Mouse (Mus musculus): ENCODE results near the gene Thsd7b. TPM values are rescaled to one million over a fixed set of nuclear protein-coding genes. Genes with fewer than 3 reads are reported as not detected.
A peak's percentile ranks its signal among the peaks of the same experiment; 100 is the strongest.
"Not testable (repeated sequence)": the region's sequence is repeated elsewhere in the genome, so short reads cannot be mapped to it uniquely, and the experiment has no call there.

Thsd7b gene
- total RNA-seq, 2 experiments from 2014 or later: 10.3 to 12.2 TPM

- DNase-seq (ENCODE audit: low spot score in 2 of 2): no peak
- intact Hi-C loops (cut with DNase I): no loop called here
Observed at GRCm38 (mm10) chr1:129779506-129779905, 506.4 kb downstream of the Thsd7b start.

GRCm38 (mm10) chr1:129780589-129780988 lies 507.5 kb downstream of the Thsd7b start:
- intact Hi-C loops (cut with DNase I): no loop called here
- no peak for DNase-seq (ENCODE audit: low spot score in 2 of 2)

- no peak for DNase-seq (ENCODE audit: low spot score in 2 of 2)
- intact Hi-C loops (cut with DNase I): no loop called here
Observed at GRCm38 (mm10) chr1:129798519-129798918, 525.4 kb downstream of the Thsd7b start.

- intact Hi-C loops (cut with DNase I): no loop called here
Observed at GRCm38 (mm10) chr1:129826927-129827326, 553.8 kb downstream of the Thsd7b start.

GRCm38 (mm10) chr1:129837324-129837723 lies 564.2 kb downstream of the Thsd7b start:
- intact Hi-C loops (cut with DNase I): no loop called here

More at GRCm38 (mm10) chr1:129826927-129827326, 553.8 kb downstream of the Thsd7b start:
- no peak for DNase-seq (ENCODE audit: low spot score in 2 of 2)

GRCm38 (mm10) chr1:129837776-129838175 lies 564.7 kb downstream of the Thsd7b start:
- DNase-seq (ENCODE audit: low spot score in 2 of 2): no peak
- intact Hi-C loops (cut with DNase I): no loop called here

More at GRCm38 (mm10) chr1:129837324-129837723, 564.2 kb downstream of the Thsd7b start:
- no peak for DNase-seq (ENCODE audit: low spot score in 2 of 2)

- DNase-seq (ENCODE audit: low spot score in 2 of 2): no peak
- intact Hi-C loops (cut with DNase I): no loop called here
Observed at GRCm38 (mm10) chr1:129838486-129838885, 565.4 kb downstream of the Thsd7b start.

GRCm38 (mm10) chr1:129843416-129843815 lies 570.3 kb downstream of the Thsd7b start:
- intact Hi-C loops (cut with DNase I): no loop called here
- DNase-seq (ENCODE audit: low spot score in 2 of 2): no peak

GRCm38 (mm10) chr1:129850007-129850564 lies 577.0 kb downstream of the Thsd7b start:
- intact Hi-C loops (cut with DNase I): no loop called here
- DNase-seq (ENCODE audit: low spot score in 2 of 2): no peak

GRCm38 (mm10) chr1:129867714-129868113 lies 594.6 kb downstream of the Thsd7b start:
- intact Hi-C loops (cut with DNase I): no loop called here
- DNase-seq (ENCODE audit: low spot score in 2 of 2): no peak

- DNase-seq (ENCODE audit: low spot score in 2 of 2): no peak
- intact Hi-C loops (cut with DNase I): no loop called here
Observed at GRCm38 (mm10) chr1:129874355-129874754, 601.3 kb downstream of the Thsd7b start.

- no peak for DNase-seq (ENCODE audit: low spot score in 2 of 2)
- intact Hi-C loops (cut with DNase I): no loop called here
Observed at GRCm38 (mm10) chr1:129887861-129888260, 614.8 kb downstream of the Thsd7b start.

GRCm38 (mm10) chr1:129898121-129898520 lies 625.0 kb downstream of the Thsd7b start:
- intact Hi-C loops (cut with DNase I): no loop called here
- no peak for DNase-seq (ENCODE audit: low spot score in 2 of 2)

GRCm38 (mm10) chr1:129915484-129915883 lies 642.4 kb downstream of the Thsd7b start:
- no peak for DNase-seq (ENCODE audit: low spot score in 2 of 2)
- intact Hi-C loops (cut with DNase I): no loop called here

GRCm38 (mm10) chr1:129917568-129917967 lies 644.5 kb downstream of the Thsd7b start:
- no peak for DNase-seq (ENCODE audit: low spot score in 2 of 2)
- intact Hi-C loops (cut with DNase I): no loop called here

- no peak for DNase-seq (ENCODE audit: low spot score in 2 of 2)
- intact Hi-C loops (cut with DNase I): no loop called here
Observed at GRCm38 (mm10) chr1:129919385-129919784, 646.3 kb downstream of the Thsd7b start.

- DNase-seq (ENCODE audit: low spot score in 2 of 2): peak; percentile 7 to 40
- intact Hi-C loops (cut with DNase I): no loop called here
Observed at GRCm38 (mm10) chr1:129931003-129931402, 657.9 kb downstream of the Thsd7b start.

- no peak for DNase-seq (ENCODE audit: low spot score in 2 of 2)
- intact Hi-C loops (cut with DNase I): no loop called here
Observed at GRCm38 (mm10) chr1:129943116-129943515, 670.0 kb downstream of the Thsd7b start.

- DNase-seq (ENCODE audit: low spot score in 2 of 2): no peak
- intact Hi-C loops (cut with DNase I): no loop called here
Observed at GRCm38 (mm10) chr1:129947026-129947425, 673.9 kb downstream of the Thsd7b start.

- DNase-seq (ENCODE audit: low spot score in 2 of 2): no peak
- intact Hi-C loops (cut with DNase I): no loop called here
Observed at GRCm38 (mm10) chr1:129955478-129955877, 682.4 kb downstream of the Thsd7b start.

GRCm38 (mm10) chr1:129956625-129957024 lies 683.5 kb downstream of the Thsd7b start:
- intact Hi-C loops (cut with DNase I): no loop called here
- peak in 1 of 2 experiments; percentile 2 for DNase-seq (ENCODE audit: low spot score in 2 of 2)

- DNase-seq (ENCODE audit: low spot score in 2 of 2); intact Hi-C loops (cut with DNase I): not testable (repeated sequence)
Observed at GRCm38 (mm10) chr1:129959352-129959751, 686.2 kb downstream of the Thsd7b start.

Measured in left cerebral cortex, postnatal 14 days (tissue).